Mouse (Mus musculus) liver, embryonic 14.5 days (tissue): ENCODE measurements around the gene Etnk2. TPM values are rescaled to one million over a fixed set of nuclear protein-coding genes. Genes with fewer than 3 reads are reported as not detected.

Source experiments
- ATAC-seq: fragments of 200-750 bp; cut with Nextera tagmentation; 2 replicates; pipeline ENCODE4 v1.8.0; 2017; ENCODE audit warnings: moderate number of reproducible peaks, mild to moderate bottlenecking, moderate library complexity; ENCODE audit not compliant: insufficient read depth
- DNase-seq, 3 experiments: peaks; one replicate each; pipeline ENCODE4 v3.0.0-alpha.2; 2012 to 2013; ENCODE audit warnings: low read depth in 3 of 3, low spot score in 3 of 3
- H3K27ac ChIP-seq: fragments of 300-500 bp; sonication (generic); 2 replicates; pipeline ENCODE4 v1.5.1; 2014; ENCODE audit warnings: moderate library complexity, mild to moderate bottlenecking, control low read depth, inconsistent platforms
- H3K27me3 ChIP-seq: fragments of 300-500 bp; sonication (generic); 2 replicates; pipeline ENCODE4 v1.6.1; 2014; ENCODE audit warnings: mild to moderate bottlenecking, low read length, moderate library complexity; ENCODE audit not compliant: control insufficient read depth, insufficient read depth
- H3K36me3 ChIP-seq: fragments of 300-500 bp; sonication (generic); replicated peaks from 2 replicates; pipeline ENCODE4 v1.6.1; 2014; ENCODE audit warnings: low read depth; ENCODE audit not compliant: control insufficient read depth, insufficient read depth
- H3K4me1 ChIP-seq, 2 experiments: fragments of 200-500 bp in 1 of 2; fragments of 300-500 bp in 1 of 2; sonication (generic) in 1 of 2; replicated peaks; 2 replicates each; pipeline ENCODE4 v1.6.1; 2012 to 2014; ENCODE audit warnings: antibody characterized with exemption in 1 of 2, inconsistent platforms in 1 of 2, low read length in 1 of 2; ENCODE audit not compliant: control insufficient read depth in 2 of 2, insufficient read depth in 2 of 2
- H3K4me2 ChIP-seq: fragments of 300-500 bp; sonication (generic); 2 replicates; pipeline ENCODE4 v1.6.1; 2014; ENCODE audit warnings: low read depth, mild to moderate bottlenecking, control low read depth, moderate library complexity
- H3K4me3 ChIP-seq, 2 experiments: fragments of 200-500 bp in 1 of 2; fragments of 300-500 bp in 1 of 2; sonication (generic) in 1 of 2; 2 replicates each; pipeline ENCODE4 v1.5.1; 2012 to 2014; ENCODE audit warnings: low read depth in 2 of 2, low read length in 2 of 2, mild to moderate bottlenecking in 2 of 2, control low read depth in 1 of 2, inconsistent platforms in 1 of 2, moderate library complexity in 1 of 2; ENCODE audit not compliant: insufficient read depth in 1 of 2
- H3K9ac ChIP-seq: fragments of 300-500 bp; sonication (generic); replicated peaks from 2 replicates; pipeline ENCODE4 v1.6.1; 2014; ENCODE audit warnings: mild to moderate bottlenecking, control low read depth, moderate library complexity
- H3K9me3 ChIP-seq: fragments of 300-500 bp; sonication (generic); 2 replicates; pipeline ENCODE4 v1.6.1; 2016; ENCODE audit warnings: low read length, mixed read lengths; ENCODE audit not compliant: control insufficient read depth
- CTCF ChIP-seq: IDR thresholded peaks from 2 replicates; pipeline ENCODE4 v1.5.1; 2016; ENCODE audit warnings: antibody characterized with exemption, low read depth, control low read depth
- EP300 ChIP-seq: IDR thresholded peaks from 2 replicates; pipeline ENCODE4 v1.6.1; 2016; ENCODE audit warnings: antibody characterized with exemption, low read depth
- WGBS: fragments of 180-500 bp; shearing (Covaris S2); extraction: QIAGEN DNeasy Blood & Tissue Kit; methylation state at CpG from one replicate; pipeline ENCODE4 v1.1.7; 2014; ENCODE audit not compliant: insufficient replicate concordance; 5-methylcytosine and 5-hydroxymethylcytosine counted together
- polyA plus RNA-seq, 2 experiments: library from polyadenylated mRNA; depleted of rRNA in 1 of 2; stranded (reverse) in 1 of 2; unstranded in 1 of 2; fragments of >200 nt; fragmentation: Nextera tagmentation in 1 of 2; extraction: Ambion mirVana in 1 of 2; gene quantifications; 2 replicates each; pipeline versions ENCODE4 v1.2.1 to v1.2.3; 2012 to 2014

The Etnk2 gene
- polyA plus RNA-seq, 2 experiments = 3.4 to 5.5 TPM

GRCm38 (mm10) chr1:133387539-133388268 is 24.3 kb downstream of the Etnk2 start:
- H3K36me3 ChIP-seq = no peaks in the 10 kb centered on the region
- ATAC-seq (no peak), DNase-seq (no peak)
- peaks cover 0 to 3% of the 10 kb centered on the region in 2 experiments; a peak in 1 of 4 replicates for H3K4me1 ChIP-seq
- H3K27ac ChIP-seq = no peak overlapping the region
- H3K9me3 ChIP-seq = no peaks in the 10 kb centered on the region
- WGBS = 68% methylated on average over 19 of the region's 19 CpGs
- H3K4me3 ChIP-seq = no peak overlapping the region
- no peak overlapping the region for H3K4me2 ChIP-seq
- no peak overlapping the region for H3K9ac ChIP-seq
- TF ChIP-seq CTCF = no peak
- TF ChIP-seq EP300 = no peak
- no peaks in the 10 kb centered on the region for H3K27me3 ChIP-seq

- Histone ChIP-seq H3K9ac (no peak overlapping the region), H3K4me3 (no peak overlapping the region), H3K36me3 (no peaks in the 10 kb centered on the region), H3K27me3 (no peaks in the 10 kb centered on the region), H3K27ac (no peak overlapping the region), H3K4me2 (no peak overlapping the region), H3K9me3 (no peaks in the 10 kb centered on the region), H3K4me1 (no peaks in the 10 kb centered on the region)
- ATAC-seq = no peak
- TF ChIP-seq EP300 (no peak), CTCF (no peak)
- 53% methylated on average over 4 of the region's 4 CpGs for WGBS
- DNase-seq = no peak
Measured at GRCm38 (mm10) chr1:133394702-133395101, 31.3 kb downstream of the Etnk2 start.

- TF ChIP-seq CTCF = no peak
- no peak for TF ChIP-seq EP300
- WGBS = 61% methylated on average over 5 of the region's 5 CpGs
- Histone ChIP-seq H3K4me1 (no peaks in the 10 kb centered on the region), H3K9me3 (no peaks in the 10 kb centered on the region), H3K9ac (no peak overlapping the region), H3K4me2 (no peak overlapping the region), H3K36me3 (no peaks in the 10 kb centered on the region), H3K27ac (no peak overlapping the region), H3K27me3 (no peaks in the 10 kb centered on the region), H3K4me3 (no peak overlapping the region)
- no peak for ATAC-seq
- no peak for DNase-seq
Measured at GRCm38 (mm10) chr1:133396693-133397092, 33.3 kb downstream of the Etnk2 start.

GRCm38 (mm10) chr1:133397094-133397482 is 33.7 kb downstream of the Etnk2 start:
- DNase-seq (no peak), ATAC-seq (no peak)
- H3K4me2 ChIP-seq = no peak overlapping the region
- H3K36me3 ChIP-seq = no peaks in the 10 kb centered on the region
- H3K9me3 ChIP-seq = no peaks in the 10 kb centered on the region
- TF ChIP-seq EP300 (no peak), CTCF (no peak)
- H3K27ac ChIP-seq = no peak overlapping the region
- WGBS = 61% methylated on average over 5 of the region's 5 CpGs
- H3K9ac ChIP-seq = no peak overlapping the region
- no peaks in the 10 kb centered on the region for H3K27me3 ChIP-seq
- H3K4me1 ChIP-seq = no peaks in the 10 kb centered on the region
- no peak overlapping the region for H3K4me3 ChIP-seq

- WGBS = 37% methylated on average over 17 of the region's 17 CpGs
- Histone ChIP-seq H3K4me3 (no peak overlapping the region), H3K4me2 (no peak overlapping the region), H3K27ac (no peak overlapping the region), H3K9ac (no peak overlapping the region), H3K4me1 (no peaks in the 10 kb centered on the region), H3K27me3 (no peaks in the 10 kb centered on the region), H3K9me3 (no peaks in the 10 kb centered on the region), H3K36me3 (no peaks in the 10 kb centered on the region)
- DNase-seq (no peak), ATAC-seq (no peak)
- no peak for TF ChIP-seq CTCF
- TF ChIP-seq EP300 = no peak
Measured at GRCm38 (mm10) chr1:133397483-133398237, 34.3 kb downstream of the Etnk2 start.
